Mouse (Mus musculus) ES-Bruce4 (cell line): ENCODE measurements at regions not wholly inside any gene's neighbourhood (a gene's known extent, or its start where the extent isn't known, plus 50 kb on each side); places are given as distances from the start of the nearest gene placed in this dataset.

Experiments used
- CTCF ChIP-seq: IDR thresholded peaks from one replicate; pipeline ENCODE4 v1.8.1; 2011; ENCODE audit warnings: low read depth, low read length
- EP300 ChIP-seq: IDR thresholded peaks from 2 replicates; pipeline ENCODE4 v1.6.1; 2011; ENCODE audit warnings: low read depth, low read length; ENCODE audit not compliant: insufficient read depth

- TF ChIP-seq EP300: no peak
- no peak for TF ChIP-seq CTCF
Observed at GRCm38 (mm10) chr15:7623026-7623425, 187.6 kb upstream of the Gdnf start.
